Mouse (Mus musculus) kidney, embryonic 15.5 days (tissue): Measurements from ENCODE around the gene Dnajc17. TPM values are rescaled to one million over a fixed set of nuclear protein-coding genes. Genes with fewer than 3 reads are reported as not detected.

Experiments used
- ATAC-seq: fragments of 200-750 bp; cut with Nextera tagmentation; replicated peaks from 2 replicates; pipeline ENCODE4 v1.8.0; 2017; ENCODE audit warnings: moderate TSS enrichment; ENCODE audit not compliant: low FRiP score
- H3K27ac ChIP-seq: fragments of 300-500 bp; sonication (generic); 2 replicates; pipeline ENCODE4 v1.5.1; 2015; ENCODE audit warnings: mild to moderate bottlenecking, inconsistent platforms
- H3K27me3 ChIP-seq: fragments of 300-500 bp; sonication (generic); 2 replicates; pipeline ENCODE4 v1.6.1; 2015; ENCODE audit warnings: inconsistent platforms
- H3K36me3 ChIP-seq: fragments of 300-500 bp; sonication (generic); 2 replicates; pipeline ENCODE4 v1.6.1; 2015; ENCODE audit warnings: inconsistent platforms
- H3K4me1 ChIP-seq: fragments of 300-500 bp; sonication (generic); 2 replicates; pipeline ENCODE4 v1.6.1; 2015; ENCODE audit warnings: inconsistent platforms
- H3K4me2 ChIP-seq: fragments of 300-500 bp; sonication (generic); 2 replicates; pipeline ENCODE4 v1.6.1; 2015; ENCODE audit warnings: moderate library complexity, mild to moderate bottlenecking, inconsistent platforms
- H3K4me3 ChIP-seq: fragments of 300-500 bp; sonication (generic); replicated peaks from 2 replicates; pipeline ENCODE4 v1.5.1; 2015; ENCODE audit warnings: mild to moderate bottlenecking, inconsistent platforms
- H3K9ac ChIP-seq: fragments of 300-500 bp; sonication (generic); 2 replicates; pipeline ENCODE4 v1.6.1; 2015; ENCODE audit warnings: mild to moderate bottlenecking, inconsistent platforms
- H3K9me3 ChIP-seq: fragments of 300-500 bp; sonication (generic); replicated peaks from 2 replicates; pipeline ENCODE4 v1.6.1; 2016; ENCODE audit warnings: inconsistent platforms
- WGBS: fragments of 180-500 bp; shearing (Covaris S2); methylation state at CpG from one replicate; pipeline ENCODE4 v1.1.7; 2015; ENCODE audit warnings: mixed read lengths; 5-methylcytosine and 5-hydroxymethylcytosine counted together
- polyA plus RNA-seq: library from polyadenylated mRNA; unstranded; fragments of >200 nt; fragmentation: Nextera tagmentation; extraction: Ambion mirVana; gene quantifications from 2 replicates; pipeline ENCODE4 v1.2.1, GENCODE M21; 2015

Dnajc17 gene
- polyA plus RNA-seq, 1 experiment from 2014 or later: 21.9 TPM

DNA sequence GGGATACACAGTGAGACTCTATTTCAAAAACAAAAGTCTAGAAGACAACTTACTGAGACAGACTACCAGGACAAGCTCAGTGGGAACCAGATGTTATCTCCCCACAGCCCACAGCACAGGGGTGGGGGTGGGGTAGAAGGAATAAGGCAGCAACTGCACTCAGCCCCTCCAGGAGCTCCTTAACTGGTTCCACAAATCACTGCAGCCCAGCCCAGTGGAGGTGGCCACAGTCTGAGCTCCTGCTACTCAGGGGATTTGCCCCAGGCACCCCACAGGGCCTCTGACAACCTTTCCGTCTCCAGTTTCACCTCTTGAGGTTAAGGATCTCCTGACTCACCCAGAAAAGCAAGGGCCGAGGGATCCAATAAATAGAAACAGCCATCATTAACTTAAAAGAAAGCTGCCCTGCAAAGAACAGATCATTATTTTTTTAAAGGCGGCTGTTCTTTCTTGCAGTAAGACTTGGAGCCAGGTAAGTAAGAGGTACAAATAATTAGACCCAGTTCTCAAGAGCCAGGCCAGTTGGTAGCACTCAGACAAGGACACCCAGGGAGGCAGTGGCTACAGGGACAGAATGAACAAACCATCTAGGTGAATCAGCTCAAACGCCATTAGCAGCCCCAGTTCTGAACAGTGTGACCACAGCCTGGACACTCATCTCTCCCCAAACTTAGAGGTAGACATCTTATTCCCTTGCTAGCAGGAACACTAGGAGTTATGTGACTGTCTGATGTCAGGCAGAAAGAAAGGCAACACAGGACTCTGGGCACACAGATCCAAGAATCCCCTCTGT is 12.1 kb downstream of the Dnajc17 start:
- Histone ChIP-seq H3K4me2 (no peak overlapping the region), H3K9me3 (no peaks in the 10 kb centered on the region), H3K27ac (peak overlapping the region; percentile 33), H3K4me3 (no peak overlapping the region), H3K36me3 (no peaks in the 10 kb centered on the region), H3K9ac (0 out of 2 replicates have a peak overlapping the region, but pooled peaks have one; percentile 3), H3K4me1 (peaks cover 21% of the 10 kb centered on the region), H3K27me3 (no peaks in the 10 kb centered on the region)
- peak; percentile 56; the same call in 1 of the 2 replicates for ATAC-seq
- WGBS: 22% methylated on average over 4 of the region's 4 CpGs

DNA sequence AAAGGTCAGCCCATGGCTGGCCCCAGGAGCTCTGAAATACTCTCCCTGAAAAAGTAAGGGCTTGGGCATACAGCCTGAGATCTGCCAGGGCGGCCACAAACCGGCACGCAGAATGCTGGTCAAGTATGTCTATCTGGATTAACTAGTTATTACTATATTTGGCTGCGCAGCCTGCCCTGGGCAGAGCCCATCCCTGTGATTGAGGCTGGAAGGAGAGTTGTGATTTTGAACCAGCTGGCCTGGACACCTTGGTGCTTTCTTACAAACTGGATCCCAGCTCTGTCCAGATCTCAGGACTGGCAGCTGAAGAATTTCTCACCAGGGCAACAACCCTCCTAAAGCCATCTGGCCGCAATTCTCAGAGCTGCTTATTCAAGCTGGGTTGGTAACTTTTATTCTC is 14.5 kb downstream of the Dnajc17 start:
- Histone ChIP-seq H3K4me1 (peaks cover 22% of the 10 kb centered on the region), H3K27me3 (no peaks in the 10 kb centered on the region), H3K4me2 (no peak overlapping the region), H3K9ac (no peak overlapping the region), H3K9me3 (no peaks in the 10 kb centered on the region), H3K27ac (no peak overlapping the region), H3K36me3 (no peaks in the 10 kb centered on the region), H3K4me3 (no peak overlapping the region)
- 79% methylated on average over 5 of the region's 5 CpGs for WGBS
- no peak for ATAC-seq

DNA sequence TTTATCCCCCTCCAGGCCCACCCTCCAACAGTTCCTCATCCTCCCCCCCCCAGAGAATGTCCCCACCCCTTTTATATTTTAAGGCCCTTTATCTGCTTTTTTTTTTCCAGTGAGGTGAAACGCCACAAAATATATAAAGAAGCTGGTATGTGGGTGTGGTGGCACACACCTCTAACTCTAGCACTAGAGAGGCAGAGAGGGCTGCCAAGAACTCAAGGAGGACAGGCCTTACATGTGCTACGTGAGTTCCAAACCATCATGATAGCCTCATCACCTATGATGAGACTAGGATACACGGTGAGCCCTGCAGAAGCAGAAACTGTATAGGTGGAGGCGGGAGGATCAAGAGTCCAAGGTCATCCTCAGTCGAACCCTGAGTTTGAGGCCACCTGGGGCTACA is 17.6 kb downstream of the Dnajc17 start:
- H3K4me3 ChIP-seq: no peak overlapping the region
- peaks cover 4% of the 10 kb centered on the region for H3K4me1 ChIP-seq
- peaks cover 4% of the 10 kb centered on the region for H3K36me3 ChIP-seq
- H3K9me3 ChIP-seq: no peaks in the 10 kb centered on the region
- H3K9ac ChIP-seq: no peak overlapping the region
- WGBS: 91% methylated on average over 5 of the region's 5 CpGs
- no peak for ATAC-seq
- no peaks in the 10 kb centered on the region for H3K27me3 ChIP-seq
- H3K4me2 ChIP-seq: no peak overlapping the region
- H3K27ac ChIP-seq: no peak overlapping the region

DNA sequence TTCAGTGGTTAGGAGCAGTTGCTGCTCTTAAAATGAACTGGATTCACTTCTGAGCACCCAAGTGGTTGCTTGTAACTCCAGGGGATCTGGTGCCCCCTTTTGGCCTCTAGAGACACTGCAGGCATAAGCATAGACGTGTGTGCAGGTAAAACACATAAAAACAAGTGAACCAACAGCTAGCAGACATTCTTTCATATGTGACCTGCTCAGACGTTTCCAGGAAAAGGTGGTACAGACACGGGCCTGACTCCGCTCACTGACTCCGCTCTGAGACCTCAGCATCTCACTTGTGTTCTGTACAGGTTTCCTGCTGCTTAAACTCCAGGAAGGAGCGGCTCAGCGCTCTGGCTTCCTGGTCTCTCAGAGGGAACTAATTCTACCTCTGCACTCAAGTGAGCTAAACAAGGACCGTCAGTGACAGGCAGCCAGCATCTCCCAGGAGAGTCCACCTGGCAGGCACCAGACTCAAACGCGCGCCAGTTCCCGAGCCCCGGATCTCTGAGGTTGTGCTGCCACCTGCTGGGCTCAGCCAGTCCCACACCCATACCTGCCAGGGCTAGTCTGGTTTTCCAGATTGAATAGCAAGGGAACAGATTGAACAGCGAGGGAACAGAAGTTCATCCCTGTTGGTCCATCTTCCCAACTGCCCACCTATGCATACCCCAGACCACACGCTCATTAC is 19.4 kb downstream of the Dnajc17 start:
- 7% methylated on average over 15 of the region's 15 CpGs for WGBS
- H3K4me1 ChIP-seq: peaks cover 4% of the 10 kb centered on the region
- no peaks in the 10 kb centered on the region for H3K27me3 ChIP-seq
- H3K9ac ChIP-seq: no peak overlapping the region; the same call in 1 of the 2 replicates
- peak overlapping the region; percentile 34; the same call in 1 of the 2 replicates for H3K27ac ChIP-seq
- ATAC-seq: peak; percentile 85
- H3K9me3 ChIP-seq: no peaks in the 10 kb centered on the region
- peak overlapping the region; percentile 39 for H3K4me3 ChIP-seq
- peaks cover 17% of the 10 kb centered on the region for H3K36me3 ChIP-seq
- H3K4me2 ChIP-seq: peak overlapping the region; percentile 75

DNA sequence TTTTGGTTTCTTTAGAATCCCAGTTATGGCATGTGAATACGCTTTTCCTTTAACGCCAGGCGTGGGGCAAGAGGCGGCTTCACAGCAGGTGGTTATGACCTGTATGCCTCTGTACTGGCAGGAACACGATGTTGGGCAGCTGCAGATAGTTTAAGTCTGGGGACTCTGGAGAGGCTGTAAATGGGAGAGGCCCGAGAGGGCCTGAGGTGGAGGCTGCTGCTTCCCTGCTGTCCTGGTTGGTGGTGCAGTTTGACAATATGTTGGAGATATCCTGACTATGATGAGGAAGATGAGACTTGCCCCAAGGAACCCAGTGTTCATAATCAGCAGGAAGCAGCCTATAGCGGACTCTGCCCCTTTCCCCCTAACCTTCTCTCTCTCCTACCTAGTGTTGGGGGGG is 25.7 kb downstream of the Dnajc17 start:
- Histone ChIP-seq H3K36me3 (peaks cover 67% of the 10 kb centered on the region), H3K4me2 (no peak overlapping the region), H3K9ac (no peak overlapping the region), H3K27ac (no peak overlapping the region), H3K4me1 (no peaks in the 10 kb centered on the region), H3K4me3 (no peak overlapping the region), H3K9me3 (no peaks in the 10 kb centered on the region), H3K27me3 (no peaks in the 10 kb centered on the region)
- WGBS: 86% methylated on average over 7 of the region's 7 CpGs
- no peak for ATAC-seq

DNA sequence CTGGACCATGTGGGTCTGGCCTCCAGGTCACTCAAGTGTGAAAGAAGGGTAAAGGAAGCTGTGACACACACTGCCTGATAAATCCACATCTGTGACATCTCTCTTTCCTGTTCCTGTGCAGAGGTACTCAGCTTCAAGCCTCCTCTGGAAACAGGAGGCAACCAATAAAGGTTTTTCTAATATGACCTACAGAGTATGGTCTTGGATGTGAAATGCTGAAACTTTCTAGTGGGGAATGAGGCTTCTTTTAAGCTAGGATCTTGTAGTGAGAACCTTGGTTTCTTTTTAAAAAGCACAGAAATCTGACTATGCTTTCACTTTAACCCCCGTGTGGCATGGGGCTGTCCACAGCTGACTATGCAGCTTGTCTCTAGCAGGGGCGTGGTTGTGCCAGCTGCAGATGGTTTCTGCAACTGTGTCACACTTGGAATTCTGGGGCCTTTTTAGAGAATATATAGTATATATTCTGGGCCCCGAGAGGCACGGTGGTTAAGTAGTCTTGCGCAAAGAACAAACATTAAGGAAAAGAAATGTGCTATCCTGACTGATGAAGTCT is 31.1 kb downstream of the Dnajc17 start:
- no peak overlapping the region for H3K4me3 ChIP-seq
- no peak overlapping the region for H3K4me2 ChIP-seq
- 86% methylated on average over 5 of the region's 5 CpGs for WGBS
- H3K27ac ChIP-seq: no peak overlapping the region
- H3K27me3 ChIP-seq: no peaks in the 10 kb centered on the region
- peaks cover 47% of the 10 kb centered on the region for H3K36me3 ChIP-seq
- H3K9ac ChIP-seq: no peak overlapping the region
- H3K9me3 ChIP-seq: no peaks in the 10 kb centered on the region
- H3K4me1 ChIP-seq: peaks cover 31% of the 10 kb centered on the region
- ATAC-seq: no peak

DNA sequence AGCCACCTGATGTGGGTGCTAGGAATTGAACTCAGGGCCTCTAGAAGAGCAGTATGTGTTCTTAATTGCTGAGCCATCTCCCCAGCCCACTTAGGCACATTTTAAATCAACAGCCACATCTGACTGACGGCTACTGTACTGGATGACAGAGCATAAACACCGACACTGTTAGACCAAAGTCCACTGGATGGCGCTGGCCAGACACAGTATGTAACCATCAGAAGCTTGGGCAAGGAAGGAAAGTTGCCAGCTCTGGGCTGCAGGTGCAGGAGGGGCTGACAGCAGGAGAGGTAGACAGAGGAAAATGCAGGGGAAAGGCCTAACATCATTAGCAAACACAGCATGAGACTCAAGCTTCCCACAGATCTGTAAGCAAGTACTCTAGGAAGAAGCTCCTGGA is 31.8 kb downstream of the Dnajc17 start:
- ATAC-seq: no peak
- H3K4me2 ChIP-seq: no peak overlapping the region
- H3K4me1 ChIP-seq: peaks cover 38% of the 10 kb centered on the region
- H3K4me3 ChIP-seq: no peak overlapping the region
- peaks cover 43% of the 10 kb centered on the region for H3K36me3 ChIP-seq
- no peaks in the 10 kb centered on the region for H3K9me3 ChIP-seq
- no peak overlapping the region for H3K9ac ChIP-seq
- H3K27ac ChIP-seq: no peak overlapping the region
- no peaks in the 10 kb centered on the region for H3K27me3 ChIP-seq
- WGBS: 69% methylated on average over 3 of the region's 3 CpGs

DNA sequence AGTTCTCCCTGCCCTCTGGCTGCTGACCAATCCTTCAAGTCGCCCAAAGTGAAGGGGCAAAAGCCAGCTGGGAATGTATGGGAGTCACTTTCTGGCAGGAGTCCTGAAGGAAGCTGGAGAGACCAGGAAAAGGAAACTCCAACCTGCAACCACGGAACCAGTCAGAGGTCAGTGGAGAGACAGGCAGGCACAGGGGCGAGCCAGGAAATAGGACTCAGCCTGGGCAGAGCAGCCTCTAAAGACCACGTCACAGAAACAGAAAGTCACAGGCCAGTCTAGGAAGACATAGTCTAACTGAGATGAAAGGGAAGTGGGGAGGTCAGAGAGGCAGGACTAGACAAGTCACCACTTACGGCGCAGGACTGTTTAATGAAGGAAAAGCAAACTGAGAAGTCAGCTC is 33.0 kb downstream of the Dnajc17 start:
- H3K27me3 ChIP-seq: no peaks in the 10 kb centered on the region
- no peak overlapping the region for H3K4me3 ChIP-seq
- H3K27ac ChIP-seq: 0 out of 2 replicates have a peak overlapping the region, but pooled peaks have one; percentile 42
- H3K9ac ChIP-seq: no peak overlapping the region
- 55% methylated on average over 6 of the region's 6 CpGs for WGBS
- peaks cover 38% of the 10 kb centered on the region for H3K36me3 ChIP-seq
- no peak overlapping the region for H3K4me2 ChIP-seq
- no peaks in the 10 kb centered on the region for H3K9me3 ChIP-seq
- peaks cover 43% of the 10 kb centered on the region for H3K4me1 ChIP-seq
- no peak for ATAC-seq

DNA sequence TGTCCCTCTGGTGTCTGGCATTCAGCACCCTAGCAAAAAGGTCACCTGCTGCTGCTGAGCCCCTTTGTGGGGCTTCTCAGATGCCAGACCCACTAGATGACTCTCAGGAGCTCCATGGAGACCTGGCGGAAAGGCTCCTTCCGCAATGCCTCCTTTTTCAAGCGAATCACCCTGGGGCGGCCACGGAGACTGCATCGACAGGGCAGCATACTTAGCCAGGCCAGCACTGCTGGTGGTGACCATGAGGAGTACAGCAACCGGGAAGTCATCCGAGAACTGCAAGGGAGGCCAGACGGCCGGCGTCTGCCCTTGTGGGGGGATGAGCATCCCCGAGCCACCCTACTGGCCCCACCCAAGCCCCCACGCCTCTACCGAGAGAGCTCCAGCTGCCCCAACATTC is 33.7 kb downstream of the Dnajc17 start:
- ATAC-seq: no peak
- H3K9me3 ChIP-seq: no peaks in the 10 kb centered on the region
- H3K4me2 ChIP-seq: no peak overlapping the region
- H3K27me3 ChIP-seq: no peaks in the 10 kb centered on the region
- H3K36me3 ChIP-seq: peaks cover 31% of the 10 kb centered on the region
- no peak overlapping the region; the same call in 1 of the 2 replicates for H3K9ac ChIP-seq
- peak overlapping the region; percentile 32; the same call in 1 of the 2 replicates for H3K27ac ChIP-seq
- 46% methylated on average over 14 of the region's 14 CpGs for WGBS
- H3K4me3 ChIP-seq: no peak overlapping the region
- peaks cover 43% of the 10 kb centered on the region for H3K4me1 ChIP-seq

DNA sequence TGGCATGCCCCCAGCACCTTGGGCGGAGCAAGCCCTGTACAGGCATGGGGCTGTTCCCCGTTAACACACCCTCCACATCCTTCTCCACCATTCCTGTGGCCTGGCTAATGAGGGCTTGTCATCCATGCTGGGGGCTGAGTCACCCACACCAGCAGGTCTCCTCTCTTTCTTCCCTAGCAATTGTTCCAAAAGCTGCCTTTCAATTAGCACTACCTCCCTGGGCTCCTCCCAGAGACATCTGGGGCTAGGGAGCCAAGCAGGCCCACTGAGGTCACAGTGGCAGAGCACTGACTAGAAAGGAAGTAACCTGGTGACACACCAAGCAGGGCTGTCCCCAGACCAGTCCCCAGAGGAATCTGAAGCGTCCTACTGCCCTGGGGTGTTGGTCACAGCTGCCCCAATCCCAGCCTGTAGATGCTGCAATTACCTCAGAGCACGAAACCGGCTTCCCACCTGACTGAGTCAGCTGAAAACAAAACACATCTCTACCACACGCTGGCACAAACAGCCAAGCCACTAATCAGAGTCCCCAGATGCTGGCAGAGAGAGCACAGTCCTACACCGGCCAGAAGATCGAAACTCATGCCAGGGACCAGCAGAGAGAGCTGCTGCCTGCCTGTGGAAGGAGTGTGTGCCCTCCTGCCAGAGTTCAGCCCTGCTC is 34.5 kb downstream of the Dnajc17 start, which contains the start of gene Gm14137:
TSS of gene Gm14137 (plus strand) at position 519 of the 661 bp plus-strand sequence.
- H3K9me3 ChIP-seq: no peaks in the 10 kb centered on the region
- no peak within 1 kb of the TSS; the same call in 1 of the 2 replicates for H3K9ac ChIP-seq
- no peaks in the 10 kb centered on the region for H3K27me3 ChIP-seq
- 51% methylated on average over 8 of the region's 8 CpGs for WGBS
- peaks cover 43% of the 10 kb centered on the region for H3K4me1 ChIP-seq
- ATAC-seq: no peak
- H3K4me3 ChIP-seq: no peak within 1 kb of the TSS
- peaks cover 23% of the 10 kb centered on the region for H3K36me3 ChIP-seq
- H3K27ac ChIP-seq: peak within 1 kb of the TSS; percentile 81
- peak within 1 kb of the TSS; percentile 43; the same call in 1 of the 2 replicates for H3K4me2 ChIP-seq

DNA sequence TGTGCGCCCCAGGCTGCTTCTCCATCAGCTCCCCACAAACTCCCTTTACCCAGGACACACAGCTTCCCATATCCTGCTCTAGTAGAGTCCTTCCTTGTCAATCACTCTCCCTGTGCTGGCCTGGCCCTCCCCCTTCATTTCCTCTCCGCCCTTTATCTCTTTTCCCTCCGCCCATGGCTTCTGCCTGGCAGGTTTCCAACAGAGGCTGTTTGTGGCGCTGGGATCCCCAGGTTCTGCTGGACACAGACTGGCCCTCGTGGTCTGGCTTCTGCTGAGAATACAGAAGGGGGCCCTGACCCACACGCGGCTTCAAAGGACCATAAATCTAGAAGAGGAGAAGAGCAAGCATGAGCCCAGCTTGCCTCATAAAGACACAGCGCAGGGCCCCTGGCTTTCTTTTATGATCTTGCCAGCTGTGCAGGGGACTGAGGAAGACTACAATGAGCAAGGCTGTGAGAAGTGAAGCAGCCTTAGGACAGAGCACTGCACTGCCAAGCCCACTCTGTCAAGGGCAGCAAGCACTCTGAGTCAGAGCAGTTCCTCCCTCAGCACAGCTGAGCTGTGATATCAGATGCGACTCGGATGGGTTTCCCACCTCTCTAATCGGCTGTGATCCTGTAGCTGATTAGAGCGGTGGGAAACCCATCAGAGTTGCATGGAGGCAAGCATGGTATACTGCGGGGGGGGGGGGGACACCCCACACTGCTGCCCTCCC is 35.6 kb downstream of the Dnajc17 start:
- H3K27ac ChIP-seq: peak overlapping the region; percentile 81
- H3K4me3 ChIP-seq: no peak overlapping the region
- peaks cover 3% of the 10 kb centered on the region for H3K27me3 ChIP-seq
- H3K9me3 ChIP-seq: no peaks in the 10 kb centered on the region
- ATAC-seq: peak; percentile 43
- 9% methylated on average over 13 of the region's 13 CpGs for WGBS
- H3K4me2 ChIP-seq: peak overlapping the region; percentile 43
- peaks cover 12% of the 10 kb centered on the region for H3K36me3 ChIP-seq
- H3K9ac ChIP-seq: 0 out of 2 replicates have a peak overlapping the region, but pooled peaks have one; percentile 8
- H3K4me1 ChIP-seq: peaks cover 45% of the 10 kb centered on the region
